Mouse (Mus musculus): Measurements from ENCODE around the gene Eif5. TPM values are rescaled to one million over a fixed set of nuclear protein-coding genes. Genes with fewer than 3 reads are reported as not detected.
"Not testable (repeated sequence)": the region's sequence is repeated elsewhere in the genome, so short reads cannot be mapped to it uniquely, and the experiment has no call there.

Gene Eif5
- total RNA-seq, 2 experiments from 2014 or later, result 196 to 199 TPM

- intact Hi-C loops (cut with DNase I), result no loop called here
- no peak for DNase-seq
These were observed 16.8 kb upstream of the Eif5 start for GRCm38 (mm10) chr12:111520994-111521393.

GRCm38 (mm10) chr12:111524469-111524868, 13.3 kb upstream of the Eif5 start:
- intact Hi-C loops (cut with DNase I), result no loop called here
- DNase-seq, result no peak

- intact Hi-C loops (cut with DNase I), result no loop called here
- DNase-seq, result no peak
These were observed 12.9 kb upstream of the Eif5 start for GRCm38 (mm10) chr12:111524883-111525282.

DNA sequence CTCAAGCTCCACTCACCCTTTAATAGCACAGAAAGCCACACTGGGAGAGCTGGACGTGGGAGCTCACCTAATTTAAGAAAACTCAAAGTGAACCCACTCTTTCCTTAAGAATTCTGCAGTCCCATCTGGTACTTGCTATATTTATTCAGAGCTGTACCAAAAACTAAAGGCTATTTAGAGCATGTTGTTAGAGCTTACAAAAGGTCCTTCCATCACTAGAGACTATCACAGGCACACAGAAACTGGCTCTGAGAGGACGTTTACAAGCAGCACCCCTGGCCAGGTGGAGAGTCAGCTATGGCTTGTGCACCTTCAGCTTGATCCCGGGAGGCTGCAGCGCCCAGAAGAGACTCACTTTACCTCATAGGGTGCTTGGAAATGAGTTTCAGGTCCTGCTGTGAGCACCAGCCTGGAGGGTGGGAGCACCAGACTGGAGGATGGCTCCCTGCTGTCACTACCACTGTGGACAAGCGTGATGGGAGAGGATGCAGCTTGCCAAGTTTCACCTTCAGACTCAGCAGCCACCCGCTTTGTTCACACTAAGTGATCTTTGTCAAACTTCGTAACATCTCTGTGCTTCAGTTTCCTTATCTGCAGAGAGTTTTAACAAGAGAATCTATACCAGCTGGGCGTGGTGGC, 10.1 kb upstream of the Eif5 start:
- DNase-seq, result no peak
- intact Hi-C loops (cut with DNase I), result no loop called here

DNA sequence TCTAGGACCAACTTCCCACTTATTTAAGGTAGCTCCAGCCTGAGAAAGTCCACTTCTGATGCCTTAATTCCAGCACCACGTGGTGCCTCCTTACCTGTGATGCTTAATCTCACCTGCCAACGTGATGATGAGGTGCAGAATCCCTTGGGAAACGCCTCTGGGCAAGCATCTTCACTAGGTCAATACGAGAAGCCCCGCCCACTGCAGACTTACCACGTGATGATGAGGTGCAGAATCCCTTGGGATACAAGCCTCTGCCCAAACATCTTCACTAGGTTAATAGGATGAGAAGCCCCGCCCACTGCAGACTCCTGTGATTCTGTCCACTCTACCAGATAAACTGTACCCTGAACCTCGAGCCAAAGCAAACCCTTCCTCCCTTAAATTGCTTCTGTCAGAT, 8.6 kb upstream of the Eif5 start:
- no peak for DNase-seq
- intact Hi-C loops (cut with DNase I), result no loop called here

- intact Hi-C loops (cut with DNase I), result no loop called here
- DNase-seq, result no peak
These were observed 4.6 kb upstream of the Eif5 start for GRCm38 (mm10) chr12:111533096-111533794.

GRCm38 (mm10) chr12:111535281-111535680, 2.5 kb upstream of the Eif5 start:
- no peak for DNase-seq
- intact Hi-C loops (cut with DNase I), result no loop called here

DNA sequence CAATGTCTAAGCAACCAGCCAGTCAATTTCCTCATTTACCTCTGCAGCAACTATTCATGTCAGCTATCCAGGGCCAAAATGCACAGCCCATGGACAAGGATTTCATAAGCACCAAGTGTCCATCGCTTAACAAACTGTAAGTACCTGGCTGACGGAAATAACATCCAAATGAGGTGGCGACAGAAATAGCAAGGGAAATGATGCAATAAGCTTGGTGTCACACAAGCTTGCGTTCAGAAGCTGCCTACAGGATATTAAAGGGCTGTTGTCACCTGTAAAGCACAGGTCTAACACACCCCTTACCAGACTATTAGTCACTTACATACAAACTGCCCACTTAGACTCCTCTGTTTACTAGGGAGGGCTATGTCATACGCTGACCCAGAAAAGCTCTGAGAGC, 2.1 kb upstream of the Eif5 start:
- intact Hi-C loops (cut with DNase I), result no loop called here

DNA sequence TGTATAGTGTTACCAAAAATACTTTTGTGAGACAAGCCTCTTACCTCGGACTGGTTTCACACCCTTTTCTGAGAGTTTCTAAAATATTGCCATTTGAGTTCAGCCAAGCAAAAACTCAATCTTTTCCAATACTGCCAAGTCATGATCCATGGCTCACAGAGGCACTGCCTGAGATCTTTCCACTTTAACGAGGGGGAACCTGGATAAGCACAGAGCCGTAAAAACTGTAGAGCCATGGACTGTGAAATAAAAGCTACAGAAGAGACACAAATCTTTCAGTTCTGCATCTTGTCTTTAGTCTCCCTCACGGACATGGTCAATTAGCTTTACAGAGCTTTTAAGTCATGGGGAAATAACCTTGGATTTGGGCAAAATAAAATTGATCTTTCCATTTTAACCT, 1.1 kb upstream of the Eif5 start:
- DNase-seq, result no peak
- intact Hi-C loops (cut with DNase I), result no loop called here

More for the DNA sequence above, 2.1 kb upstream of the Eif5 start:
- DNase-seq, result peak in 1 of 2 experiments; percentile 20

- intact Hi-C loops (cut with DNase I), result no loop called here
- DNase-seq, result no peak
These were observed 475 bp upstream of the Eif5 start for GRCm38 (mm10) chr12:111537341-111537740.

DNA sequence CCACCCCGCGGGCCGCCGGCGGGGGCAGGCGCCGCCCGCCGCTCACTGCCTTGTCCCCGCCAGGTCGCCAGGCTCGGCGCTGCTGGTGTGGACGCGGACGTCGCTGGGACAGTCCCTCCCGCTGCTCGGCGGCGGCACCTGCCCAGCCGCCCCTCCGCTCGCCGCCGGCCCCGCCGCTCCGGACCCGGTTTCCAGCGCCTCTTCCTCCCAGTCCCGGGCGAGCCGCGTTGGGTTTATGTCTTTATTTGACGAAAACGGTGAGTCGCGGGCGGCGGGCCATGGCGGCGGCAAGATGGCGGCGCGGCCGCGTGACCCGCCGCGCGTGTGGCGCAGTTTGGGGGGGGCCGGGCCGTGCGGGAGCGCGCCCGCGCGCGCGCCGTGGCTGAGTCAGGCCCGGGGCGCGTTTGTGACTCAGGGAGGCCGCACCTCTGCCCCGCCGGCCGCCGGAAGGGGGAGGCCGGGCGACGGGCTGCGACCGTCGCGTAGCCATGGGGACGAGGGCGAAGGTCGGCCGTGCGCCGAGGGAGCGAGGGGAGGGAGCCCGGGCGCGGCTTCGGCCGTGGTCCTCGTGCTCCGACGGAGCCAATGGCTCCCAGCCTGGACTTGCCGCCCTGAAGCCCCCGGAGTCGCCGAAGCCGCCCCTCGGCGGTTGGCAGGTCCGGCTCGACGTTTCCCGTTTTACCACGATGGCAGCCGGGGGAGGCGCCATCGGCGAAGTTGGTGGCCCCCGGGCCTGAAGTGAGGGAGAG, 650 bp downstream of the Eif5 start:
- DNase-seq, result peak; percentile 86 to 88
- intact Hi-C loops (cut with DNase I), result loop anchor here (2.0 kb wide), 1 partner anchor 34 kb away; no protein-coding TSS in a partner anchor

GRCm38 (mm10) chr12:111539041-111539345, 1.2 kb downstream of the Eif5 start:
- intact Hi-C loops (cut with DNase I), result loop anchor here (2.0 kb wide), 1 partner anchor 34 kb away; no protein-coding TSS in a partner anchor

DNA sequence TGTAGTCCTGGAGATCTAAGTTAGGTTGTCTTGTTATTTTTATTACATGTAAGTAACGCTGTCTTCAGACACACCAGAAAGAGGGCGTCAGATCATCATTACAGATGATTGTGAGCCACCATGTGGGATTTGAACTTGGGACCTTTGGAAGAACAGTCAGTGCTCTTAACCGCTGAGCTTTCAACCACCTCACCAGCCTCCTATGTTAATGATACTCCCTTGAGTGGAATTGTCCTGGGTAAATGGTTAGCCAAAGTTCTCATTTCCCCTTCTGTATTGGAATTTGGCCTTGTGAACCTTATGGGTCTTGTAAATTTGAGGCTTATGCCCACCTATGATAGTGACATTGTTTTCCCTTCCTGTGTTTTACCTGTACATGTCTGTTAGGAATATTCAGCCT, 9.3 kb downstream of the Eif5 start:
- no peak for DNase-seq
- intact Hi-C loops (cut with DNase I), result no loop called here

More at GRCm38 (mm10) chr12:111539041-111539345, 1.2 kb downstream of the Eif5 start:
- no peak for DNase-seq

DNA sequence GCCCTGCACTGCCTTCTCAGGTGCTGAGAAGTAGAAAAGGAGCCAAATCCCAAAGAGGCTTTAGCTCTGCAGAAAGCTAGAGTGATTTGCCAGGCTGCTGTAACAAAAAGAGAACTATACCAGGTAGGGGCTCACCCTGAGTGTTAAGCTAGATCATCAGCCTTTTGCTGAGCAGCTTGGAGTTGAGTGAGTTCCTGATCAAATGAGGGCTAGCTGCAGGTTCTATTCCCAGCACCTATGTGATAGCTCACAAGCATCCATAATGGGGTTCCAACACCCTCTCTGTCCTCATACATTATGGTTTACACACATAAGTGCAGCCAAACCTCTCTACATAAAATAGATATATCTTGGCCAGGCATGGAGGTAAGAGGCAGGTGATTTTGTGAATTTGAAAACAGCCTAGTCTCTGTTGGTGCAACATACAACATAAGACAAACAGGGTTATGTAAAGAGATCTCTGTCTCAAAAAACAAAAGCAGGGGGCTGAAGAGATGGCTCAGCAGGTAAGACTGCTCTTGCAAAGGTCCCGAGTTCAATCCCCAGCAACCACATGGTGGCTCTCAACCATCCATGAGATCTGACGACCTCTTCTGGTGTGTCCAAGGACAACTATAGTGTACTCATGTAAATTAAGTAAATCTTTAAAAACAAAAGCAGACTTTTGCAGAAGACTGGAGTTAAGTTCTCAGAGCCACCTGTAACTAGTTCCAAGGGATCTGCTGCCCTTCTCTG, 10.9 kb downstream of the Eif5 start:
- intact Hi-C loops (cut with DNase I), result no loop called here
- DNase-seq, result no peak

DNA sequence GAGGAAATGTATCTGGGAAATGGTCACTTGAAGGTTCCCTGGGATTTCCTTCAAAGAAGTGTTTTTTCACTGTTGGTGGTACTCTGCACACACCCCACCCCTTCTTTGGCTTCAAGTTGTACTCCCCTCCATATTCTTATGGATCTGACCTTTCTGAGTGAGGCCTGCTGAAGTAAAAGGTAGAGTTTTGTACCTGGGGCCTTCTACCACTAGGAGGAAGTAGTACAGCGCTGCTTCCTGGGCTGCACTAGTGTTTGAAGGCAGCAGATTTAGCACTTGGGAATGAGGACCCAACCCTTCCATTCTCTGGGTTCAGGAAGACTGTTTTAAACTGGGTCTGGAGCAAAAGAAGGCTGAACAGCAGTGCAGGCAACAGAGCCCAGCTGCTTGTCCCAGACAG, 12.9 kb downstream of the Eif5 start:
- intact Hi-C loops (cut with DNase I), result no loop called here
- DNase-seq, result no peak

- intact Hi-C loops (cut with DNase I), result no loop called here
- no peak for DNase-seq
These were observed 14.5 kb downstream of the Eif5 start for GRCm38 (mm10) chr12:111552342-111552741.

DNA sequence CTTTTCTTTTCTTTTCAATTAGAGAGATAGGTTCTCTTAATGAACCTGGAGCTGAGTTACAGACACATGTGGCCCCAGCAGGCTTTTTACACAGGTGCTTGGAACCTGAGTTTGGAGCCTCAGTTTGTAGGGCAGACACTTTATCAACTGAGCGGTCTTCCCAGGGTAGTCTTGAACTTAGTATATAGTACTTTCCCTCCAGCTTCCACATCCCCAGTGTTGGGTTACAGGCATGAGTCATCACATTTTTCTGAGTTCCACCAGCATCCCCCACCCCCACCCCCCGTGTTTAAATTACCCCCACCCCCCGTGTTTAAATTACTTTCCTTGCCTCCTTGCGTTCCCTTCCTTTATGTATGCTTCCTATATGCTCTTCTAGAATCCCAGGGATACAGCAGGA, 17.5 kb downstream of the Eif5 start:
- intact Hi-C loops (cut with DNase I), result no loop called here
- DNase-seq, result no peak

GRCm38 (mm10) chr12:111555893-111556292, 18.1 kb downstream of the Eif5 start:
- DNase-seq; intact Hi-C loops (cut with DNase I): not testable (repeated sequence)

DNA sequence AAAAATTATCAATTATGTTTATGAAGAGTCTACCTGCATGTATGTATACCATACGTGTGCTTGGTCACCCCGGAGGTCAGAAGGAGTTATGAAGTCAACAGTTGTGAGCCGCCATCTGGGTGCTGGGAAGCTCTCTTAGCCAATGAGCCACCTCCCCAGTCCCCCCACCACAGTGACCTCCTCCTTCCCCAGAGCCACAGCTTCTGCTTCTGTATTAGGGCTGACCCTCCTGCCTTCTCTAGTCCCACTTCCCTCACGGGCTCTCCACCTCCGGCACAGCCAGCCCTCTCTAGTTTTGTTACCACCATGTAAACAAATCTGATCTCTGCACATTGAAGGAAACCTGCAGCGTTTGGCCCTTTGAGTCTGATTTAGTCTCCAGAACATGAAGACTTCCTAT, 19.7 kb downstream of the Eif5 start:
- no peak for DNase-seq

DNA sequence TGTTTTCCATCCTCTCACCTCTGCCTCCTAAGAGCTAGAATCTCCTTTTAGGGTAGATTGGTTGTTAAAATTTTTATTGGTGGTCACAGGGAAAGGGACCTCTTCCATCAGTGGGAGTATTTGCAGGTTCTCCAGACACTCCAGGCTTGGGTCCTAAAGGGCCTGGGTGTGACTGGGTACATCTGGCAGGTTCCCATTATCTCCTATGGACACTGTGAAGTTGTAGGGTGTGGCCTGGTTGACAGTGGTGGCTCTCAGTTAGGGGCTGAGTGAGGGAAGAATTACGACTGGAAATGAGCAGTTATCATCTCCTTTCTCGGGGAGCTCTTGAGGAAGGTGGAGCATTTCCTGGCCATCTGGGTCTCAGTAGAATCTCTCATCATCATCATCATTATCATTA, 20.8 kb downstream of the Eif5 start:
- DNase-seq, result no peak
- intact Hi-C loops (cut with DNase I), result no loop called here

More for the DNA sequence above, 19.7 kb downstream of the Eif5 start:
- intact Hi-C loops (cut with DNase I), result no loop called here

DNA sequence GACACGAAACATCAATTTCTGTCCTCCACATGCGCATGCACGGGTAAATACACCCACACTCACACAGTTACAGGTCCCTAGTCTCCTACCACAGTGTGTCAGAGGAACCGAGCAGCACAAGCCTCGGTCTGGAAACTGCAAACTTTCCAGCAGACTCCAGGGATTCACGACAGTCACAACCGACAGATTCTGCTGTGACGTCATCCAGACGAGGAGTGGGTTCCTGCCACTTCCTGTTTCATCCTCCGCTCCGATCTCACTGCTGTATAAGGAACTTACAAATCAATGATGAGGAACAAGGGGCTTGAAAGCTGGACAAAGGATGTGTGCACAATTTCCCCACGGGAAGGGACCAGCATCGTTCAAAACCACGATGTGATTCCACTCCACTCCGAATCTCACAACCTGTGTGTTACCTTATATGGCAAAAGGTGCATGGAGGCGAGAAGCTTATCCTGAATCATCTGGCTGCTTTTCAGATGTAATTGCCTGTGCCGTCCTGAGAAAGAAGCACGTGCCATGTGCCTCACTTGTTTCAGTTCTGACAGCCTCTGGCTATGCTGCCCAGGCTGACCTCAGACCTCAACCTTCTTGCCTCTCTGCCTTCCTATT, 21.9 kb downstream of the Eif5 start:
- intact Hi-C loops (cut with DNase I), result no loop called here
- no peak for DNase-seq

All from heart, postnatal 10 days (tissue).